Mouse (Mus musculus) liver, postnatal 0 days (tissue): Measurements from ENCODE around the gene Fasn.

ENCODE experiments used
- CTCF ChIP-seq: sonication (generic); IDR thresholded peaks from 2 replicates; pipeline ENCODE4 v1.5.1; 2016; ENCODE audit warnings: antibody characterized with exemption, low read depth
- EP300 ChIP-seq: IDR thresholded peaks from 2 replicates; pipeline ENCODE4 v1.6.1; 2016; ENCODE audit warnings: antibody characterized with exemption, low read depth, mild to moderate bottlenecking

- TF ChIP-seq CTCF (no peak), EP300 (no peak)
These were observed 4.1 kb upstream of the Fasn start for GRCm38 (mm10) chr11:120828416-120828815.
